Mouse (Mus musculus) embryonic facial prominence, embryonic 14.5 days (tissue): Measurements from ENCODE around the gene Hes3. TPM values are rescaled to one million over a fixed set of nuclear protein-coding genes. Genes with fewer than 3 reads are reported as not detected.

Experiments used
- ATAC-seq: fragments of 200-750 bp; cut with Nextera tagmentation; 2 replicates; pipeline ENCODE4 v1.8.0; 2017; ENCODE audit warnings: low read depth, moderate number of reproducible peaks, moderate TSS enrichment
- DNase-seq: peaks from one replicate; pipeline ENCODE4 v3.0.0-alpha.2; 2015; ENCODE audit warnings: low spot score
- H3K27ac ChIP-seq: fragments of 300-500 bp; sonication (generic); replicated peaks from 2 replicates; pipeline ENCODE4 v1.5.1; 2014; ENCODE audit warnings: low read depth, mild to moderate bottlenecking, low read length, moderate library complexity
- H3K27me3 ChIP-seq: fragments of 300-500 bp; sonication (generic); replicated peaks from 2 replicates; pipeline ENCODE4 v1.6.1; 2014; ENCODE audit warnings: low read length; ENCODE audit not compliant: control insufficient read depth, insufficient read depth
- H3K36me3 ChIP-seq: fragments of 300-500 bp; sonication (generic); 2 replicates; pipeline ENCODE4 v1.6.1; 2014; ENCODE audit warnings: low read length, mixed read lengths; ENCODE audit not compliant: control insufficient read depth, insufficient read depth
- H3K4me1 ChIP-seq: fragments of 300-500 bp; sonication (generic); 2 replicates; pipeline ENCODE4 v1.6.1; 2014; ENCODE audit warnings: antibody characterized with exemption, low read length; ENCODE audit not compliant: control insufficient read depth, insufficient read depth
- H3K4me2 ChIP-seq: fragments of 300-500 bp; sonication (generic); 2 replicates; pipeline ENCODE4 v1.6.1; 2014; ENCODE audit warnings: low read depth, mild to moderate bottlenecking, low read length, moderate library complexity, mixed read lengths
- H3K4me3 ChIP-seq: fragments of 300-500 bp; sonication (generic); 2 replicates; pipeline ENCODE4 v1.5.1; 2014; ENCODE audit warnings: low read depth, mild to moderate bottlenecking, low read length
- H3K9ac ChIP-seq: fragments of 300-500 bp; sonication (generic); 2 replicates; pipeline ENCODE4 v1.6.1; 2014; ENCODE audit warnings: low read depth, mild to moderate bottlenecking, low read length, moderate library complexity, mixed read lengths
- H3K9me3 ChIP-seq: fragments of 300-500 bp; sonication (generic); 2 replicates; pipeline ENCODE4 v1.6.1; 2016; ENCODE audit warnings: low read length; ENCODE audit not compliant: control insufficient read depth
- WGBS: fragments of 180-500 bp; shearing (Covaris S2); extraction: QIAGEN DNeasy Blood & Tissue Kit; methylation state at CpG from one replicate; pipeline ENCODE4 v1.1.7; 2014; 5-methylcytosine and 5-hydroxymethylcytosine counted together
- polyA plus RNA-seq: library from polyadenylated mRNA; unstranded; fragments of >200 nt; fragmentation: Nextera tagmentation; extraction: Ambion mirVana; gene quantifications from 2 replicates; pipeline ENCODE4 v1.2.1, GENCODE M21; 2014

Hes3 gene
- polyA plus RNA-seq, 1 experiment from 2014 or later = not detected

DNA sequence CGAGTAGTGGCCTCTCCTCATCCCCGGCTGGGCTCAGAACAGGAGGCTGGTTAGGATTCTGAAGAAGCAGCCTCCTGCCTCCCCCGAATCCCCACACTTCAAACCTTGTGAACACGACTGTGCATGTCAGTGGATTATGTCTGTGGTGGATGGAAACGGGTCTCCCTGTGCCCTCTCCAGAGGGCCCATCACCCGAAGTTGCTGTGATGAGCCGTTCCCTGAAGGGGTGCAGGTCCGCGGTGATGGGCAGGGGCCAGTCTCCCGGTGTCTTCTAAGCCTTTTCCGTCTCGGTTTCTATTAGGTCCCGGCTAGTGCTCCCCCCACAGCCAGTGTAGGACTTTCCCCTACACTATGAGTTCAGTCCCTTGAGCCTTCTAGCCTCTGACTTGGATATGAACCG is 7.4 kb upstream of the Hes3 start:
- Histone ChIP-seq H3K9ac (peak overlapping the region; percentile 97), H3K4me1 (peaks cover 10% of the 10 kb centered on the region), H3K27me3 (peaks cover 3% of the 10 kb centered on the region; the same call in 1 of the 2 replicates), H3K27ac (no peak overlapping the region), H3K4me2 (peak overlapping the region; percentile 78; the same call in 1 of the 2 replicates), H3K4me3 (peak overlapping the region; percentile 86; the same call in 1 of the 2 replicates), H3K9me3 (no peaks in the 10 kb centered on the region), H3K36me3 (peaks cover 37% of the 10 kb centered on the region)
- ATAC-seq (no peak), DNase-seq (no peak)
- 81% methylated on average over 14 of the region's 14 CpGs for WGBS

- DNase-seq = peak; percentile 98
- peak within 1 kb of the TSS; percentile 86 for H3K4me3 ChIP-seq
- peaks cover 19% of the 10 kb centered on the region for H3K27me3 ChIP-seq
- no peaks in the 10 kb centered on the region for H3K9me3 ChIP-seq
- peak within 1 kb of the TSS; percentile 62; the same call in 1 of the 2 replicates for H3K27ac ChIP-seq
- H3K9ac ChIP-seq = peak within 1 kb of the TSS; percentile 97
- peaks cover 10% of the 10 kb centered on the region for H3K4me1 ChIP-seq
- ATAC-seq = peak; percentile 97
- H3K4me2 ChIP-seq = peak within 1 kb of the TSS; percentile 78
- under 1% methylated on average over 65 of the region's 119 CpGs for WGBS
- H3K36me3 ChIP-seq = peaks cover 22% of the 10 kb centered on the region; the same call in 1 of the 2 replicates
Observed at GRCm38 (mm10) chr4:152296874-152297861, 5.7 kb upstream of the Hes3 start, which contains the start of gene Icmt. Icmt (plus strand) TSS chr4:152297227.

DNA sequence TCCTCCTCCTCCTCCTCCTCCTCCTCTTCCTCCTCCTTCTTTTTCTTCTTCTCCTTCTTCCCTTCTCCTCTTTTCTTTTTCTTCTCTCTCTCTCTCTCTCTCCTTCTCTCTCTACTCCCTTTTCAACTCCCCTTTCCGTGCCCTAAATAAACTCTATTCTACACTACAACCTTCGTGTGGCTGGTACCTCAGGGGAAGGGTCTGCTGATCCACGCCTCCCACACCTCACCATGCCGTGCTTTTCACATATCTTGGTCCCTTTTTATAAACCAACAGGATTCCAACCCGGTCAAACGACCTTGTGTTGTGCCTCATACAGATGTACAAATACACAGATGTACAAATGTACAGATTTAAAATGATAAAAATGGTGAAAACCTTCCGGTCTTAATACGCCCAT is 4.9 kb upstream of the Hes3 start:
- Histone ChIP-seq H3K9ac (peak overlapping the region; percentile 60), H3K36me3 (peaks cover 16% of the 10 kb centered on the region; the same call in 1 of the 2 replicates), H3K4me3 (peak overlapping the region; percentile 86), H3K27me3 (peaks cover 27% of the 10 kb centered on the region), H3K9me3 (no peaks in the 10 kb centered on the region), H3K27ac (no peak overlapping the region), H3K4me2 (peak overlapping the region; percentile 62), H3K4me1 (peaks cover 10% of the 10 kb centered on the region)
- no peak for ATAC-seq
- WGBS = 17% methylated on average over 8 of the region's 8 CpGs
- DNase-seq = no peak

GRCm38 (mm10) chr4:152295916-152296315 is 4.5 kb upstream of the Hes3 start:
- H3K9ac ChIP-seq = no peak overlapping the region
- H3K27ac ChIP-seq = no peak overlapping the region
- peaks cover 32% of the 10 kb centered on the region for H3K27me3 ChIP-seq
- H3K36me3 ChIP-seq = peaks cover 12% of the 10 kb centered on the region; the same call in 1 of the 2 replicates
- H3K4me1 ChIP-seq = peaks cover 10% of the 10 kb centered on the region
- no peaks in the 10 kb centered on the region for H3K9me3 ChIP-seq
- no peak overlapping the region for H3K4me3 ChIP-seq
- ATAC-seq (no peak), DNase-seq (peak; percentile 43)
- no peak overlapping the region for H3K4me2 ChIP-seq
- 34% methylated on average over 4 of the region's 4 CpGs for WGBS

DNA sequence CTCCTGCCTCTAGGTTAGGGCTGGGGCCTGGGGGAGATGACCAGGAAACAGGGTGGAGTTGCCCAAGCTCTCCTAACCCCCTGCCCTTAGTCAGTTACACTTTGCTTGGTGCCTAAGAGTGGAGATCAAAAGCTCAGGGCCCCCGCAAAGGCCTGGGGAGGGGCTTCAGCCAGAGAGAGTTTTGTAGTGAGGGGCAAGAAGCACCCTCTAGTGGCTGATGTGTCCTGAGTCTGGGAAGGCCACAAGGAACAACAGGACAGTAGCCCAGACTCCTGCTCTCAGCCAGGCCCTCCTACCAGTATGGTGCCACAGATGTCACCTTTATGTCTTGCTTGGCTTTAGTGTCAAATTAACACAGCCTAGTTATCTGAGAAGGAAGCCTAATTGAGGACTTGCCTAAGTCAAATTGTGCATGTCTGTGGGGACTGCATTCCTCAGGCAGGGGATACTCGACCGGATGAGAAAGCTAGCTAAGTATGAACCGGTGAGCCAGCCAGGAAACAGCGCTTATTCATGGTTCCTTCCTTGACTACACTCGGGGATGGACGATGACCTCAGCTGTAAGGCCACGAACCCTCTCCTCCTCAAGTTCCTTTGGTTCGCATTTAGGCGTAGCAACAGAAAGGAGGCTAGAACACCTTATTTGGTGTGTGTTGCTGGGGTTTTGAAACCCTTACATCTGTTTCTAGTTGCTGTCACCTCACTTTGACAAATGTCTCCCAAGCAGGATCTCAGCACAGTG is 2.9 kb upstream of the Hes3 start:
- H3K27ac ChIP-seq = no peak overlapping the region
- ATAC-seq = no peak
- peaks cover 14% of the 10 kb centered on the region for H3K4me1 ChIP-seq
- WGBS = 41% methylated on average over 10 of the region's 10 CpGs
- peaks cover 47% of the 10 kb centered on the region for H3K27me3 ChIP-seq
- H3K36me3 ChIP-seq = no peaks in the 10 kb centered on the region
- no peak for DNase-seq
- H3K9me3 ChIP-seq = no peaks in the 10 kb centered on the region
- no peak overlapping the region for H3K9ac ChIP-seq
- H3K4me3 ChIP-seq = no peak overlapping the region
- H3K4me2 ChIP-seq = no peak overlapping the region

- DNase-seq = no peak
- no peak for ATAC-seq
- Histone ChIP-seq H3K36me3 (no peaks in the 10 kb centered on the region), H3K27me3 (peaks cover 62% of the 10 kb centered on the region), H3K9me3 (no peaks in the 10 kb centered on the region), H3K4me1 (peaks cover 7% of the 10 kb centered on the region; the same call in 1 of the 2 replicates), H3K27ac (no peak overlapping the region), H3K4me3 (no peak overlapping the region), H3K9ac (no peak overlapping the region), H3K4me2 (no peak overlapping the region)
- 26% methylated on average over 12 of the region's 12 CpGs for WGBS
Observed at GRCm38 (mm10) chr4:152292102-152292765, 772 bp upstream of the Hes3 start.

- ATAC-seq (no peak), DNase-seq (no peak)
- Histone ChIP-seq H3K4me3 (no peak overlapping the region; the same call in 1 of the 2 replicates), H3K4me2 (peak overlapping the region; percentile 54), H3K4me1 (peaks cover 9% of the 10 kb centered on the region), H3K27ac (no peak overlapping the region), H3K36me3 (no peaks in the 10 kb centered on the region), H3K9me3 (no peaks in the 10 kb centered on the region), H3K9ac (no peak overlapping the region), H3K27me3 (peaks cover 74% of the 10 kb centered on the region)
- WGBS = 12% methylated on average over 11 of the region's 11 CpGs
Observed at GRCm38 (mm10) chr4:152290991-152291390, 471 bp downstream of the Hes3 start.

DNA sequence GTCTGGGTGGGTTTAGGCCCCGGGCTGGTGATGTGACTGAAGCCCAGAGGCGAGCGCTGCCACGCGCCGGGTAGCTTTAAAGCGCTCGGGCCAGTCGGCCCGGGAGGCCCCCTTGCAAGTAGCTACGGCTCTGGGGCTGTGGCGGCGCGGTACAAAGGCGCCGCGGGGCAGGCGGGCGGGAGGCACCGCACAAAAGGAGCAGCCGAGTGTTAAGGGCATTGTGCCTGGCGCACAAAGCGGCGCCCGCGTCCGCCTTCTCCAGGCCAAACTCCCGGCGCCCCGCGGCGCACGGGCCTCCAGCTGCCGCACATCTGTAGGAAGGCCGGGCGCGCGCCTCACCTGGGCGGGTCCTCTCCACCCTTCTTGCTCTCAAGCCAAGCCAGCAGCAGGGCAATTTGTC is 1.1 kb downstream of the Hes3 start:
- H3K9me3 ChIP-seq = no peaks in the 10 kb centered on the region
- H3K4me2 ChIP-seq = peak overlapping the region; percentile 54
- H3K9ac ChIP-seq = peak overlapping the region; percentile 37; the same call in 1 of the 2 replicates
- DNase-seq (no peak), ATAC-seq (no peak)
- H3K4me1 ChIP-seq = peaks cover 10% of the 10 kb centered on the region
- H3K36me3 ChIP-seq = no peaks in the 10 kb centered on the region
- H3K4me3 ChIP-seq = peak overlapping the region; percentile 34
- peaks cover 80% of the 10 kb centered on the region for H3K27me3 ChIP-seq
- WGBS = 2% methylated on average over 14 of the region's 39 CpGs
- no peak overlapping the region for H3K27ac ChIP-seq
